Mouse (Mus musculus) thymus, adult 18-20 months (tissue): ENCODE data around the gene Cbx1.
"Not testable (repeated sequence)": the region's sequence is repeated elsewhere in the genome, so short reads cannot be mapped to it uniquely, and the experiment has no call there.

Experiments
- DNase-seq, 2 experiments: peaks; one replicate each; pipeline ENCODE4 v3.0.0; 2022; ENCODE audit warnings: mixed read lengths in 2 of 2

Gene Cbx1

DNA sequence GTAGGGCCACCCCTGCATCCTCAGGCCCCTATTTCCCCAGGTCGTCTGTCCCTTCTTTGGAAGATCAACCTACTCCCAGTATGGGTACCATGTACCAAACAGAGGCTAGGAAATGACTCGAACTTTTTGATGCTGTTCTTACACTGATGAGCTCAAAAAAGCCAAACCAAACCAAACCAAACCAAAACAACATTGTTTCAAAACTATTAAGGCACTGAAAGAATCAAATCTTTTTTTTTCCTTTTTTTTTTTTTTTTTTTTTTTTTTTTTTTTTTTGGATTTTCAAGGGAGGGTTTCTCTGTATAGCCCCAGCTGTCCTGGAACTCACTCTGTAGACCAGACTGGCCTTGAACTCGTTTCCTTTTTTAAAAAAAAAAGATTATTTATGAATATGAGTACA, 54.7 kb downstream of the Cbx1 start:
- no peak for DNase-seq

GRCm38 (mm10) chr11:96847240-96847639, 58.3 kb downstream of the Cbx1 start:
- DNase-seq: no peak

DNA sequence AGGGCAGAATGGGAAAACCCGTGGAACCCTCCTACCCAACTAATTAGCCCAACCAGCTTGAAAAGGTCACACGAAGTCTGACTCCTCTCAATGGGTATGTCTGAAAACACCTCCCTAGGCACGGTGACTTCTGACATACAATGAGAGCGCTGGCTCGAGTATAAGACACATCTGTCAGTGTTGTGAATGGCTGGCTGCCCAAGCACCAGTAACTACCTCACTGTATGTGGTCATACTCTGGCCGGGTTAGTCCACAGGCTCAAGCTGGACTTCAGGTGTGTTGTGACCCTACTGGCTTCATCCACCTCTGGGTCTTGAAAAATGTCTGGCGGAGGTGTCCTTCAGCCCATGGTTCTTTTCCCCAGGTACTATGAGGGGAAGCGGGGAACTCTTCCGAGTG, 59.8 kb downstream of the Cbx1 start:
- no peak for DNase-seq

- not testable (repeated sequence) for DNase-seq
Measured at GRCm38 (mm10) chr11:96849145-96849544, 60.2 kb downstream of the Cbx1 start.

GRCm38 (mm10) chr11:96849681-96850467, 60.9 kb downstream of the Cbx1 start, which contains the start of gene Copz2:
Gene Copz2 (plus strand): TSS chr11:96849870.
- no peak for DNase-seq

GRCm38 (mm10) chr11:96857446-96857845, 68.5 kb downstream of the Cbx1 start:
- DNase-seq: no peak
